Mouse (Mus musculus): ENCODE measurements at regions not wholly inside any gene's neighbourhood (a gene's known extent, or its start where the extent isn't known, plus 50 kb on each side); places are given as distances from the start of the nearest gene placed in this dataset.

GRCm38 (mm10) chr4:89082838-89083237, 54.1 kb upstream of the Mtap start:
- ATAC-seq (ENCODE audit: insufficient number of reproducible peaks, low FRiP score, low TSS enrichment, low read depth) = no peak
- WGBS = 74% methylated on average over 3 of the region's 3 CpGs
- H3K4me1 ChIP-seq = no peaks in the 10 kb centered on the region
- no peak overlapping the region for H3K9ac ChIP-seq
- H3K4me3 ChIP-seq (replicated peaks) = no peak overlapping the region
- H3K36me3 ChIP-seq = no peaks in the 10 kb centered on the region
- no peak overlapping the region for H3K27ac ChIP-seq (replicated peaks)
- H3K27me3 ChIP-seq = no peaks in the 10 kb centered on the region
- no peak overlapping the region for H3K4me2 ChIP-seq (replicated peaks)
- no peaks in the 10 kb centered on the region for H3K9me3 ChIP-seq (replicated peaks)

- no peaks in the 10 kb centered on the region for H3K27me3 ChIP-seq
- no peaks in the 10 kb centered on the region for H3K4me1 ChIP-seq
- H3K9me3 ChIP-seq (replicated peaks) = no peaks in the 10 kb centered on the region
- H3K9ac ChIP-seq = no peak overlapping the region
- no peak overlapping the region for H3K4me3 ChIP-seq (replicated peaks)
- H3K36me3 ChIP-seq = no peaks in the 10 kb centered on the region
- no peak overlapping the region for H3K27ac ChIP-seq (replicated peaks)
- no peak overlapping the region for H3K4me2 ChIP-seq (replicated peaks)
- WGBS = 71% methylated on average over 9 of the region's 9 CpGs
- no peak for ATAC-seq (ENCODE audit: insufficient number of reproducible peaks, low FRiP score, low TSS enrichment, low read depth)
These were observed 58.4 kb upstream of the Mtap start for GRCm38 (mm10) chr4:89078485-89078884.

GRCm38 (mm10) chr4:89074705-89075104, 62.2 kb upstream of the Mtap start:
- Histone ChIP-seq H3K27ac (replicated peaks) (no peak overlapping the region), H3K27me3 (no peaks in the 10 kb centered on the region), H3K4me1 (no peaks in the 10 kb centered on the region), H3K4me2 (replicated peaks) (no peak overlapping the region), H3K36me3 (no peaks in the 10 kb centered on the region), H3K4me3 (replicated peaks) (no peak overlapping the region), H3K9ac (no peak overlapping the region), H3K9me3 (replicated peaks) (no peaks in the 10 kb centered on the region)
- no peak for ATAC-seq (ENCODE audit: insufficient number of reproducible peaks, low FRiP score, low TSS enrichment, low read depth)
- 56% methylated on average over 4 of the region's 4 CpGs for WGBS

- Histone ChIP-seq H3K4me1 (no peaks in the 10 kb centered on the region), H3K27me3 (no peaks in the 10 kb centered on the region), H3K4me3 (replicated peaks) (no peak overlapping the region), H3K9me3 (replicated peaks) (0 out of 2 replicates have a peak, but pooled peaks cover 4% of the 10 kb centered on the region), H3K4me2 (replicated peaks) (no peak overlapping the region), H3K36me3 (no peaks in the 10 kb centered on the region), H3K27ac (replicated peaks) (no peak overlapping the region), H3K9ac (no peak overlapping the region)
- ATAC-seq (ENCODE audit: insufficient number of reproducible peaks, low FRiP score, low TSS enrichment, low read depth) = no peak
- 66% methylated on average over 2 of the region's 2 CpGs for WGBS
These were observed 66.5 kb upstream of the Mtap start for GRCm38 (mm10) chr4:89070430-89070829.

- no peak overlapping the region for H3K4me2 ChIP-seq (replicated peaks)
- H3K9me3 ChIP-seq (replicated peaks) = 0 out of 2 replicates have a peak, but pooled peaks cover 4% of the 10 kb centered on the region
- H3K27me3 ChIP-seq = no peaks in the 10 kb centered on the region
- no peaks in the 10 kb centered on the region for H3K36me3 ChIP-seq
- H3K27ac ChIP-seq (replicated peaks) = no peak overlapping the region
- H3K4me1 ChIP-seq = no peaks in the 10 kb centered on the region
- no peak overlapping the region for H3K9ac ChIP-seq
- no peak overlapping the region for H3K4me3 ChIP-seq (replicated peaks)
- 74% methylated on average over 7 of the region's 7 CpGs for WGBS
- ATAC-seq (ENCODE audit: insufficient number of reproducible peaks, low FRiP score, low TSS enrichment, low read depth) = no peak
These were observed 72.5 kb upstream of the Mtap start for GRCm38 (mm10) chr4:89064401-89064800.

- H3K4me1 ChIP-seq = no peaks in the 10 kb centered on the region
- no peaks in the 10 kb centered on the region for H3K27me3 ChIP-seq
- H3K4me2 ChIP-seq (replicated peaks) = no peak overlapping the region
- no peak overlapping the region for H3K4me3 ChIP-seq (replicated peaks)
- WGBS = 66% methylated on average over 1 of the region's 1 CpGs
- ATAC-seq (ENCODE audit: insufficient number of reproducible peaks, low FRiP score, low TSS enrichment, low read depth) = no peak
- H3K36me3 ChIP-seq = no peaks in the 10 kb centered on the region
- H3K9me3 ChIP-seq (replicated peaks) = no peaks in the 10 kb centered on the region
- H3K27ac ChIP-seq (replicated peaks) = no peak overlapping the region
- H3K9ac ChIP-seq = no peak overlapping the region
These were observed 74.5 kb upstream of the Mtap start for GRCm38 (mm10) chr4:89062384-89062783.

GRCm38 (mm10) chr4:89061619-89062018, 75.3 kb upstream of the Mtap start:
- Histone ChIP-seq H3K9me3 (replicated peaks) (no peaks in the 10 kb centered on the region), H3K27ac (replicated peaks) (no peak overlapping the region), H3K27me3 (no peaks in the 10 kb centered on the region), H3K4me1 (no peaks in the 10 kb centered on the region), H3K9ac (no peak overlapping the region), H3K4me3 (replicated peaks) (no peak overlapping the region), H3K36me3 (no peaks in the 10 kb centered on the region), H3K4me2 (replicated peaks) (no peak overlapping the region)
- no peak for ATAC-seq (ENCODE audit: insufficient number of reproducible peaks, low FRiP score, low TSS enrichment, low read depth)
- WGBS = 62% methylated on average over 4 of the region's 4 CpGs

GRCm38 (mm10) chr4:89057573-89057972, 79.3 kb upstream of the Mtap start:
- no peaks in the 10 kb centered on the region for H3K27me3 ChIP-seq
- H3K36me3 ChIP-seq = no peaks in the 10 kb centered on the region
- H3K4me2 ChIP-seq (replicated peaks) = no peak overlapping the region
- no peaks in the 10 kb centered on the region for H3K4me1 ChIP-seq
- no peak overlapping the region for H3K4me3 ChIP-seq (replicated peaks)
- no peak for ATAC-seq (ENCODE audit: insufficient number of reproducible peaks, low FRiP score, low TSS enrichment, low read depth)
- no peak overlapping the region for H3K27ac ChIP-seq (replicated peaks)
- H3K9ac ChIP-seq = no peak overlapping the region
- H3K9me3 ChIP-seq (replicated peaks) = no peaks in the 10 kb centered on the region

- no peaks in the 10 kb centered on the region for H3K27me3 ChIP-seq
- H3K9me3 ChIP-seq (replicated peaks) = no peaks in the 10 kb centered on the region
- H3K4me1 ChIP-seq = no peaks in the 10 kb centered on the region
- H3K4me2 ChIP-seq (replicated peaks) = no peak overlapping the region
- H3K9ac ChIP-seq = no peak overlapping the region
- H3K4me3 ChIP-seq (replicated peaks) = no peak overlapping the region
- 52% methylated on average over 1 of the region's 1 CpGs for WGBS
- no peak overlapping the region for H3K27ac ChIP-seq (replicated peaks)
- ATAC-seq (ENCODE audit: insufficient number of reproducible peaks, low FRiP score, low TSS enrichment, low read depth) = no peak
- H3K36me3 ChIP-seq = no peaks in the 10 kb centered on the region
These were observed 79.8 kb upstream of the Mtap start for GRCm38 (mm10) chr4:89057135-89057534.

GRCm38 (mm10) chr4:89055969-89056368, 81.0 kb upstream of the Mtap start:
- 53% methylated on average over 3 of the region's 3 CpGs for WGBS
- Histone ChIP-seq H3K27ac (replicated peaks) (no peak overlapping the region), H3K36me3 (no peaks in the 10 kb centered on the region), H3K9me3 (replicated peaks) (no peaks in the 10 kb centered on the region), H3K4me3 (replicated peaks) (no peak overlapping the region), H3K4me1 (no peaks in the 10 kb centered on the region), H3K4me2 (replicated peaks) (no peak overlapping the region), H3K27me3 (no peaks in the 10 kb centered on the region), H3K9ac (no peak overlapping the region)
- no peak for ATAC-seq (ENCODE audit: insufficient number of reproducible peaks, low FRiP score, low TSS enrichment, low read depth)

GRCm38 (mm10) chr4:89053606-89054005, 83.3 kb upstream of the Mtap start:
- no peak overlapping the region for H3K9ac ChIP-seq
- no peaks in the 10 kb centered on the region for H3K4me1 ChIP-seq
- H3K4me3 ChIP-seq (replicated peaks) = no peak overlapping the region
- no peaks in the 10 kb centered on the region for H3K27me3 ChIP-seq
- H3K27ac ChIP-seq (replicated peaks) = no peak overlapping the region
- ATAC-seq (ENCODE audit: insufficient number of reproducible peaks, low FRiP score, low TSS enrichment, low read depth) = no peak
- 29% methylated on average over 6 of the region's 6 CpGs for WGBS
- H3K4me2 ChIP-seq (replicated peaks) = no peak overlapping the region
- H3K9me3 ChIP-seq (replicated peaks) = no peaks in the 10 kb centered on the region
- no peaks in the 10 kb centered on the region for H3K36me3 ChIP-seq

GRCm38 (mm10) chr4:89051897-89052296, 85.0 kb upstream of the Mtap start:
- H3K9ac ChIP-seq = no peak overlapping the region
- no peak overlapping the region for H3K27ac ChIP-seq (replicated peaks)
- WGBS = 43% methylated on average over 5 of the region's 5 CpGs
- no peak for ATAC-seq (ENCODE audit: insufficient number of reproducible peaks, low FRiP score, low TSS enrichment, low read depth)
- no peaks in the 10 kb centered on the region for H3K4me1 ChIP-seq
- H3K4me3 ChIP-seq (replicated peaks) = no peak overlapping the region
- no peaks in the 10 kb centered on the region for H3K27me3 ChIP-seq
- no peaks in the 10 kb centered on the region for H3K9me3 ChIP-seq (replicated peaks)
- no peak overlapping the region for H3K4me2 ChIP-seq (replicated peaks)
- no peaks in the 10 kb centered on the region for H3K36me3 ChIP-seq

All from embryonic facial prominence, embryonic 15.5 days (tissue).